Mouse (Mus musculus): ENCODE data around the gene Cenpi. TPM values are rescaled to one million over a fixed set of nuclear protein-coding genes. Genes with fewer than 3 reads are reported as not detected.
"Not testable (repeated sequence)": the region's sequence is repeated elsewhere in the genome, so short reads cannot be mapped to it uniquely, and the experiment has no call there.

Gene Cenpi
- polyA plus RNA-seq, 1 experiment from 2014 or later: 6.7 TPM

GRCm38 (mm10) chrX:134300219-134300618 lies 7.7 kb upstream of the Cenpi start:
- Histone ChIP-seq H3K4me2 (peak overlapping the region; percentile 33; the same call in 1 of the 2 replicates), H3K9me3 (no peaks in the 10 kb centered on the region), H3K27me3 (no peaks in the 10 kb centered on the region), H3K27ac (no peak overlapping the region), H3K4me3 (no peak overlapping the region), H3K4me1 (replicated peaks) (0 out of 2 replicates have a peak, but pooled peaks cover 11% of the 10 kb centered on the region), H3K9ac (no peak overlapping the region), H3K36me3 (peaks cover 9% of the 10 kb centered on the region)
- 62% methylated on average over 5 of the region's 5 CpGs for WGBS
- no peak for ATAC-seq (ENCODE audit: low FRiP score)

GRCm38 (mm10) chrX:134303287-134303686 lies 4.6 kb upstream of the Cenpi start:
- ATAC-seq (ENCODE audit: low FRiP score): no peak
- Histone ChIP-seq H3K27ac (no peak overlapping the region), H3K9me3 (no peaks in the 10 kb centered on the region), H3K27me3 (no peaks in the 10 kb centered on the region), H3K36me3 (peaks cover 9% of the 10 kb centered on the region), H3K4me3 (no peak overlapping the region), H3K4me2 (no peak overlapping the region), H3K9ac (no peak overlapping the region), H3K4me1 (replicated peaks) (peaks cover 12% of the 10 kb centered on the region; the same call in 1 of the 2 replicates)
- WGBS: 100% methylated on average over 1 of the region's 1 CpGs

GRCm38 (mm10) chrX:134308275-134308634 lies 371 bp downstream of the Cenpi start:
- no peaks in the 10 kb centered on the region for H3K27me3 ChIP-seq
- peak overlapping the region; percentile 41 for H3K4me3 ChIP-seq
- WGBS: 23% methylated on average over 9 of the region's 9 CpGs
- no peak overlapping the region for H3K27ac ChIP-seq
- peaks cover 9% of the 10 kb centered on the region for H3K36me3 ChIP-seq
- ATAC-seq (ENCODE audit: low FRiP score): peak; percentile 66
- peak overlapping the region; percentile 65 for H3K9ac ChIP-seq
- peak overlapping the region; percentile 54 for H3K4me2 ChIP-seq
- H3K4me1 ChIP-seq (replicated peaks): peaks cover 6% of the 10 kb centered on the region; the same call in 1 of the 2 replicates
- H3K9me3 ChIP-seq: no peaks in the 10 kb centered on the region

- H3K4me2 ChIP-seq; H3K27me3 ChIP-seq; ATAC-seq (ENCODE audit: low FRiP score); H3K9ac ChIP-seq; H3K27ac ChIP-seq; H3K4me1 ChIP-seq (replicated peaks); H3K36me3 ChIP-seq; H3K9me3 ChIP-seq; H3K4me3 ChIP-seq: not testable (repeated sequence)
- 91% methylated on average over 7 of the region's 7 CpGs for WGBS
Observed at GRCm38 (mm10) chrX:134311193-134311592, 3.3 kb downstream of the Cenpi start.

GRCm38 (mm10) chrX:134319153-134319932 lies 11.5 kb downstream of the Cenpi start:
- Histone ChIP-seq H3K4me3 (no peak overlapping the region), H3K4me2 (no peak overlapping the region), H3K36me3 (no peaks in the 10 kb centered on the region), H3K4me1 (replicated peaks) (no peaks in the 10 kb centered on the region), H3K27ac (no peak overlapping the region), H3K9ac (no peak overlapping the region), H3K9me3 (no peaks in the 10 kb centered on the region), H3K27me3 (no peaks in the 10 kb centered on the region)
- 86% methylated on average over 2 of the region's 2 CpGs for WGBS
- ATAC-seq (ENCODE audit: low FRiP score): no peak

- Histone ChIP-seq H3K4me3 (no peak overlapping the region), H3K36me3 (no peaks in the 10 kb centered on the region), H3K27me3 (no peaks in the 10 kb centered on the region), H3K9ac (no peak overlapping the region), H3K4me1 (replicated peaks) (no peaks in the 10 kb centered on the region), H3K4me2 (no peak overlapping the region), H3K27ac (no peak overlapping the region), H3K9me3 (no peaks in the 10 kb centered on the region; the same call in 1 of the 2 replicates)
- ATAC-seq (ENCODE audit: low FRiP score): no peak
- WGBS: 93% methylated on average over 2 of the region's 2 CpGs
Observed at GRCm38 (mm10) chrX:134333280-134333679, 25.4 kb downstream of the Cenpi start.

- Histone ChIP-seq H3K9ac (no peak overlapping the region), H3K27ac (no peak overlapping the region), H3K4me2 (no peak overlapping the region), H3K27me3 (no peaks in the 10 kb centered on the region), H3K9me3 (no peaks in the 10 kb centered on the region), H3K4me1 (replicated peaks) (no peaks in the 10 kb centered on the region), H3K4me3 (no peak overlapping the region), H3K36me3 (no peaks in the 10 kb centered on the region)
- 83% methylated on average over 2 of the region's 2 CpGs for WGBS
- ATAC-seq (ENCODE audit: low FRiP score): no peak
Observed at GRCm38 (mm10) chrX:134342735-134343134, 34.9 kb downstream of the Cenpi start.

- Histone ChIP-seq H3K27ac (no peak overlapping the region), H3K4me1 (replicated peaks) (no peaks in the 10 kb centered on the region), H3K4me2 (no peak overlapping the region), H3K4me3 (no peak overlapping the region), H3K27me3 (no peaks in the 10 kb centered on the region), H3K9me3 (no peaks in the 10 kb centered on the region), H3K9ac (no peak overlapping the region), H3K36me3 (no peaks in the 10 kb centered on the region)
- WGBS: 91% methylated on average over 6 of the region's 6 CpGs
- ATAC-seq (ENCODE audit: low FRiP score): no peak
Observed at GRCm38 (mm10) chrX:134350205-134350604, 42.3 kb downstream of the Cenpi start.

GRCm38 (mm10) chrX:134353848-134354247 lies 46.0 kb downstream of the Cenpi start:
- Histone ChIP-seq H3K27me3 (no peaks in the 10 kb centered on the region), H3K9ac (no peak overlapping the region), H3K4me2 (no peak overlapping the region), H3K4me1 (replicated peaks) (no peaks in the 10 kb centered on the region), H3K36me3 (no peaks in the 10 kb centered on the region), H3K4me3 (no peak overlapping the region), H3K9me3 (no peaks in the 10 kb centered on the region), H3K27ac (no peak overlapping the region)
- no peak for ATAC-seq (ENCODE audit: low FRiP score)

- no peak overlapping the region for H3K4me2 ChIP-seq
- no peak overlapping the region for H3K4me3 ChIP-seq
- WGBS: 87% methylated on average over 4 of the region's 4 CpGs
- no peak overlapping the region for H3K27ac ChIP-seq
- no peaks in the 10 kb centered on the region for H3K4me1 ChIP-seq (replicated peaks)
- H3K27me3 ChIP-seq: no peaks in the 10 kb centered on the region
- H3K9me3 ChIP-seq: no peaks in the 10 kb centered on the region
- H3K9ac ChIP-seq: no peak overlapping the region
- H3K36me3 ChIP-seq: no peaks in the 10 kb centered on the region
- no peak for ATAC-seq (ENCODE audit: low FRiP score)
Observed at GRCm38 (mm10) chrX:134359336-134359735, 51.5 kb downstream of the Cenpi start.

- no peak overlapping the region for H3K9ac ChIP-seq
- H3K4me1 ChIP-seq (replicated peaks): no peaks in the 10 kb centered on the region
- H3K4me3 ChIP-seq: no peak overlapping the region
- WGBS: 96% methylated on average over 4 of the region's 4 CpGs
- no peak overlapping the region for H3K27ac ChIP-seq
- no peaks in the 10 kb centered on the region for H3K36me3 ChIP-seq
- ATAC-seq (ENCODE audit: low FRiP score): no peak
- H3K27me3 ChIP-seq: no peaks in the 10 kb centered on the region
- no peaks in the 10 kb centered on the region for H3K9me3 ChIP-seq
- H3K4me2 ChIP-seq: no peak overlapping the region
Observed at GRCm38 (mm10) chrX:134362156-134362555, 54.3 kb downstream of the Cenpi start.

- H3K4me2 ChIP-seq: no peak overlapping the region
Observed at GRCm38 (mm10) chrX:134365421-134365820, 57.5 kb downstream of the Cenpi start.

GRCm38 (mm10) chrX:134366547-134366946 lies 58.7 kb downstream of the Cenpi start:
- WGBS: 87% methylated on average over 3 of the region's 3 CpGs
- Histone ChIP-seq H3K4me3 (no peak overlapping the region), H3K4me1 (replicated peaks) (no peaks in the 10 kb centered on the region), H3K36me3 (no peaks in the 10 kb centered on the region), H3K4me2 (no peak overlapping the region), H3K9ac (no peak overlapping the region), H3K27me3 (no peaks in the 10 kb centered on the region), H3K9me3 (no peaks in the 10 kb centered on the region), H3K27ac (no peak overlapping the region)
- no peak for ATAC-seq (ENCODE audit: low FRiP score)

More at GRCm38 (mm10) chrX:134365421-134365820, 57.5 kb downstream of the Cenpi start:
- H3K9ac ChIP-seq: no peak overlapping the region
- no peaks in the 10 kb centered on the region for H3K36me3 ChIP-seq
- 100% methylated on average over 1 of the region's 1 CpGs for WGBS
- no peak overlapping the region for H3K4me3 ChIP-seq
- H3K27me3 ChIP-seq: no peaks in the 10 kb centered on the region
- no peak for ATAC-seq (ENCODE audit: low FRiP score)
- no peaks in the 10 kb centered on the region for H3K4me1 ChIP-seq (replicated peaks)
- no peak overlapping the region for H3K27ac ChIP-seq
- H3K9me3 ChIP-seq: no peaks in the 10 kb centered on the region
